Mouse (Mus musculus): ENCODE measurements at regions not wholly inside any gene's neighbourhood (a gene's known extent, or its start where the extent isn't known, plus 50 kb on each side); places are given as distances from the start of the nearest gene placed in this dataset.

GRCm38 (mm10) chr2:57496315-57496954, 259.0 kb downstream of the Gpd2 start:
- Histone ChIP-seq H3K4me2 (ENCODE audit: low read depth, low read length) (no peak overlapping the region), H3K9ac (ENCODE audit: low read length) (no peak overlapping the region), H3K4me3 (replicated peaks; ENCODE audit: low read length) (no peak overlapping the region), H3K27ac (ENCODE audit: low read length) (no peak overlapping the region), H3K9me3 (replicated peaks; ENCODE audit: control insufficient read depth, low read length) (no peaks in the 10 kb centered on the region), H3K27me3 (ENCODE audit: control insufficient read depth, insufficient read depth, low read length) (no peaks in the 10 kb centered on the region), H3K36me3 (ENCODE audit: control insufficient read depth, insufficient read depth, low read length) (no peaks in the 10 kb centered on the region), H3K4me1 (ENCODE audit: control insufficient read depth, insufficient read depth, low read length) (no peaks in the 10 kb centered on the region)
- no peak for ATAC-seq (ENCODE audit: insufficient read depth, low FRiP score)
- WGBS, result 39% methylated on average over 2 of the region's 2 CpGs

GRCm38 (mm10) chr2:57497933-57498332, 260.5 kb downstream of the Gpd2 start:
- 38% methylated on average over 1 of the region's 1 CpGs for WGBS
- Histone ChIP-seq H3K4me3 (replicated peaks; ENCODE audit: low read length) (no peak overlapping the region), H3K27ac (ENCODE audit: low read length) (no peak overlapping the region), H3K27me3 (ENCODE audit: control insufficient read depth, insufficient read depth, low read length) (no peaks in the 10 kb centered on the region), H3K36me3 (ENCODE audit: control insufficient read depth, insufficient read depth, low read length) (no peaks in the 10 kb centered on the region), H3K9ac (ENCODE audit: low read length) (no peak overlapping the region), H3K4me2 (ENCODE audit: low read depth, low read length) (no peak overlapping the region), H3K4me1 (ENCODE audit: control insufficient read depth, insufficient read depth, low read length) (no peaks in the 10 kb centered on the region), H3K9me3 (replicated peaks; ENCODE audit: control insufficient read depth, low read length) (no peaks in the 10 kb centered on the region)
- ATAC-seq (ENCODE audit: insufficient read depth, low FRiP score), result no peak

GRCm38 (mm10) chr2:57504678-57505077, 267.2 kb downstream of the Gpd2 start:
- Histone ChIP-seq H3K9me3 (replicated peaks; ENCODE audit: control insufficient read depth, low read length) (no peaks in the 10 kb centered on the region), H3K4me2 (ENCODE audit: low read depth, low read length) (no peak overlapping the region), H3K27me3 (ENCODE audit: control insufficient read depth, insufficient read depth, low read length) (no peaks in the 10 kb centered on the region), H3K27ac (ENCODE audit: low read length) (no peak overlapping the region), H3K36me3 (ENCODE audit: control insufficient read depth, insufficient read depth, low read length) (no peaks in the 10 kb centered on the region), H3K4me1 (ENCODE audit: control insufficient read depth, insufficient read depth, low read length) (no peaks in the 10 kb centered on the region), H3K9ac (ENCODE audit: low read length) (no peak overlapping the region), H3K4me3 (replicated peaks; ENCODE audit: low read length) (no peak overlapping the region)
- ATAC-seq (ENCODE audit: insufficient read depth, low FRiP score), result no peak
- 52% methylated on average over 2 of the region's 2 CpGs for WGBS

- Histone ChIP-seq H3K27ac (ENCODE audit: low read length) (no peak overlapping the region), H3K4me2 (ENCODE audit: low read depth, low read length) (no peak overlapping the region), H3K9me3 (replicated peaks; ENCODE audit: control insufficient read depth, low read length) (no peaks in the 10 kb centered on the region), H3K4me3 (replicated peaks; ENCODE audit: low read length) (no peak overlapping the region), H3K9ac (ENCODE audit: low read length) (no peak overlapping the region), H3K36me3 (ENCODE audit: control insufficient read depth, insufficient read depth, low read length) (no peaks in the 10 kb centered on the region), H3K27me3 (ENCODE audit: control insufficient read depth, insufficient read depth, low read length) (no peaks in the 10 kb centered on the region), H3K4me1 (ENCODE audit: control insufficient read depth, insufficient read depth, low read length) (no peaks in the 10 kb centered on the region)
- 80% methylated on average over 3 of the region's 3 CpGs for WGBS
- no peak for ATAC-seq (ENCODE audit: insufficient read depth, low FRiP score)
These were observed 285.0 kb downstream of the Gpd2 start for GRCm38 (mm10) chr2:57522465-57522864.

- WGBS, result 81% methylated on average over 8 of the region's 8 CpGs
- Histone ChIP-seq H3K9me3 (replicated peaks; ENCODE audit: control insufficient read depth, low read length) (no peaks in the 10 kb centered on the region), H3K27me3 (ENCODE audit: control insufficient read depth, insufficient read depth, low read length) (no peaks in the 10 kb centered on the region), H3K4me1 (ENCODE audit: control insufficient read depth, insufficient read depth, low read length) (no peaks in the 10 kb centered on the region), H3K4me2 (ENCODE audit: low read depth, low read length) (no peak overlapping the region), H3K27ac (ENCODE audit: low read length) (no peak overlapping the region), H3K4me3 (replicated peaks; ENCODE audit: low read length) (no peak overlapping the region), H3K36me3 (ENCODE audit: control insufficient read depth, insufficient read depth, low read length) (no peaks in the 10 kb centered on the region), H3K9ac (ENCODE audit: low read length) (no peak overlapping the region)
- ATAC-seq (ENCODE audit: insufficient read depth, low FRiP score), result no peak
These were observed 285.5 kb downstream of the Gpd2 start for GRCm38 (mm10) chr2:57522983-57523382.

GRCm38 (mm10) chr2:57527966-57528365, 290.5 kb downstream of the Gpd2 start:
- WGBS, result 66% methylated on average over 2 of the region's 2 CpGs
- Histone ChIP-seq H3K4me1 (ENCODE audit: control insufficient read depth, insufficient read depth, low read length) (no peaks in the 10 kb centered on the region), H3K9me3 (replicated peaks; ENCODE audit: control insufficient read depth, low read length) (no peaks in the 10 kb centered on the region), H3K36me3 (ENCODE audit: control insufficient read depth, insufficient read depth, low read length) (no peaks in the 10 kb centered on the region), H3K27ac (ENCODE audit: low read length) (no peak overlapping the region), H3K27me3 (ENCODE audit: control insufficient read depth, insufficient read depth, low read length) (no peaks in the 10 kb centered on the region), H3K9ac (ENCODE audit: low read length) (no peak overlapping the region), H3K4me2 (ENCODE audit: low read depth, low read length) (no peak overlapping the region), H3K4me3 (replicated peaks; ENCODE audit: low read length) (no peak overlapping the region)
- no peak for ATAC-seq (ENCODE audit: insufficient read depth, low FRiP score)

GRCm38 (mm10) chr2:57539842-57540241, 302.4 kb downstream of the Gpd2 start:
- H3K4me1 ChIP-seq (ENCODE audit: control insufficient read depth, insufficient read depth, low read length), result no peaks in the 10 kb centered on the region
- H3K27me3 ChIP-seq (ENCODE audit: control insufficient read depth, insufficient read depth, low read length), result no peaks in the 10 kb centered on the region
- no peak for ATAC-seq (ENCODE audit: insufficient read depth, low FRiP score)
- H3K9me3 ChIP-seq (replicated peaks; ENCODE audit: control insufficient read depth, low read length), result no peaks in the 10 kb centered on the region
- no peak overlapping the region for H3K4me3 ChIP-seq (replicated peaks; ENCODE audit: low read length)
- H3K36me3 ChIP-seq (ENCODE audit: control insufficient read depth, insufficient read depth, low read length), result no peaks in the 10 kb centered on the region
- WGBS, result 89% methylated on average over 3 of the region's 3 CpGs
- H3K9ac ChIP-seq (ENCODE audit: low read length), result no peak overlapping the region
- no peak overlapping the region for H3K27ac ChIP-seq (ENCODE audit: low read length)
- H3K4me2 ChIP-seq (ENCODE audit: low read depth, low read length), result no peak overlapping the region

DNA sequence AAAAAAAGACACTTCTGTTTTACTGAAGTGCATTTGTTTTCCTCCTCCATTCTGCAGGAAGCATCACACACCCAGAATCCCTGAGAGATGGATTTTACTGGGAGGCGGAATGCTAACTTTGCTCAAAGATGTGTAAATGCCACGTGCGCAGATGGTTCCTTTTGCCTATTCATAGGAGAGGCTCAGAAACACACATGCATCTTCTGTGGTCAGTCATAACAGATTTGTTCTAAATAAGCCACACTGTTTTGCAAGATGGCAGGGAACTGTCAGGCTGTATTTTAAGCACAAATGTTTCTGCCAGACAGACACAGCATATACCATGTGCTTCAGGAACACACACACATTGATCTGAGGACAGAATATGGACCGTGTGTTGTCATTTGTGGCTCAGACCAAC, 327.8 kb downstream of the Gpd2 start:
- no peak overlapping the region for H3K27ac ChIP-seq (ENCODE audit: low read length)
- no peaks in the 10 kb centered on the region for H3K27me3 ChIP-seq (ENCODE audit: control insufficient read depth, insufficient read depth, low read length)
- no peak overlapping the region for H3K4me2 ChIP-seq (ENCODE audit: low read depth, low read length)
- H3K9me3 ChIP-seq (replicated peaks; ENCODE audit: control insufficient read depth, low read length), result no peaks in the 10 kb centered on the region
- H3K4me3 ChIP-seq (replicated peaks; ENCODE audit: low read length), result no peak overlapping the region
- WGBS, result 86% methylated on average over 4 of the region's 4 CpGs
- H3K9ac ChIP-seq (ENCODE audit: low read length), result no peak overlapping the region
- no peaks in the 10 kb centered on the region for H3K4me1 ChIP-seq (ENCODE audit: control insufficient read depth, insufficient read depth, low read length)
- ATAC-seq (ENCODE audit: insufficient read depth, low FRiP score), result no peak
- H3K36me3 ChIP-seq (ENCODE audit: control insufficient read depth, insufficient read depth, low read length), result no peaks in the 10 kb centered on the region

- Histone ChIP-seq H3K27ac (ENCODE audit: low read length) (no peak overlapping the region), H3K4me1 (ENCODE audit: control insufficient read depth, insufficient read depth, low read length) (no peaks in the 10 kb centered on the region), H3K9ac (ENCODE audit: low read length) (no peak overlapping the region), H3K4me3 (replicated peaks; ENCODE audit: low read length) (no peak overlapping the region), H3K36me3 (ENCODE audit: control insufficient read depth, insufficient read depth, low read length) (no peaks in the 10 kb centered on the region), H3K4me2 (ENCODE audit: low read depth, low read length) (no peak overlapping the region), H3K27me3 (ENCODE audit: control insufficient read depth, insufficient read depth, low read length) (no peaks in the 10 kb centered on the region), H3K9me3 (replicated peaks; ENCODE audit: control insufficient read depth, low read length) (no peaks in the 10 kb centered on the region)
- 82% methylated on average over 4 of the region's 4 CpGs for WGBS
- ATAC-seq (ENCODE audit: insufficient read depth, low FRiP score), result no peak
These were observed 328.7 kb downstream of the Gpd2 start for GRCm38 (mm10) chr2:57566103-57566502.

DNA sequence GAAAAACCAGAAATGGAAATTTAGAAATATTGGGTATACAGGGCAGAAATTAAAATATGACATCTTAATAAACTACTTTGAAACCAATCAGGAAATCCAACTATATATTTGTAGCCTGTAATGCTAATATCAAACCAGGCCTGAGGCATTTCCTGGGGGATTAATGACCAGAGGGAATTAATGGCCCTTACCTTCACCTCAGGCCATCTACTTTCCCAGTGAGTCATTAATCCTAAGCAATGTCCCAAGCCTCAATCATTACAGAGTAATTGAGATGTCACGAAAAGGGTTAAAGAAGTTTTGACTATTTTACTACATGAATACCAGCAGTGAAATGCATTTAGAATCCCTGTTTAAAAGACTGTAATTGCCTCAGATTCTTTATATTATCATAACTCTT, 329.7 kb downstream of the Gpd2 start:
- 81% methylated on average over 1 of the region's 1 CpGs for WGBS
- ATAC-seq (ENCODE audit: insufficient read depth, low FRiP score), result no peak
- H3K27me3 ChIP-seq (ENCODE audit: control insufficient read depth, insufficient read depth, low read length), result no peaks in the 10 kb centered on the region
- no peak overlapping the region for H3K9ac ChIP-seq (ENCODE audit: low read length)
- no peaks in the 10 kb centered on the region for H3K36me3 ChIP-seq (ENCODE audit: control insufficient read depth, insufficient read depth, low read length)
- no peak overlapping the region for H3K4me3 ChIP-seq (replicated peaks; ENCODE audit: low read length)
- no peak overlapping the region for H3K4me2 ChIP-seq (ENCODE audit: low read depth, low read length)
- no peak overlapping the region for H3K27ac ChIP-seq (ENCODE audit: low read length)
- no peaks in the 10 kb centered on the region for H3K9me3 ChIP-seq (replicated peaks; ENCODE audit: control insufficient read depth, low read length)
- no peaks in the 10 kb centered on the region for H3K4me1 ChIP-seq (ENCODE audit: control insufficient read depth, insufficient read depth, low read length)
